Mouse (Mus musculus) MEL (cell line): Measurements from ENCODE around the gene Lhpp.

Source experiments
- GATA1 ChIP-seq: IDR thresholded peaks from 2 replicates; pipeline ENCODE4 v1.6.1; 2011; ENCODE audit warnings: low read depth, low read length, improper control_type of control experiment
- MYC ChIP-seq: IDR thresholded peaks from 2 replicates; pipeline ENCODE4 v1.6.1; 2011; ENCODE audit warnings: low read depth, mild to moderate bottlenecking, low read length, improper control_type of control experiment, moderate library complexity
- POLR2AphosphoS5 ChIP-seq: IDR thresholded peaks from 2 replicates; pipeline ENCODE4 v1.6.1; 2012; ENCODE audit warnings: low read depth, borderline replicate concordance, mild to moderate bottlenecking, inconsistent platforms, low read length, moderate library complexity, mixed read lengths
- ZMIZ1 ChIP-seq: IDR thresholded peaks from 2 replicates; pipeline ENCODE4 v1.6.1; 2012; ENCODE audit warnings: low read depth, mild to moderate bottlenecking, inconsistent platforms, low read length, improper control_type of control experiment, moderate library complexity

GRCm38 (mm10) chr7:132657371-132658057 lies 47.1 kb downstream of the Lhpp start:
- TF ChIP-seq MYC (no peak), GATA1 (no peak), ZMIZ1 (no peak), POLR2AphosphoS5 (no peak)
